11 mouse cellular contexts compared by ENCODE assay signal in the genomic region with DNA sequence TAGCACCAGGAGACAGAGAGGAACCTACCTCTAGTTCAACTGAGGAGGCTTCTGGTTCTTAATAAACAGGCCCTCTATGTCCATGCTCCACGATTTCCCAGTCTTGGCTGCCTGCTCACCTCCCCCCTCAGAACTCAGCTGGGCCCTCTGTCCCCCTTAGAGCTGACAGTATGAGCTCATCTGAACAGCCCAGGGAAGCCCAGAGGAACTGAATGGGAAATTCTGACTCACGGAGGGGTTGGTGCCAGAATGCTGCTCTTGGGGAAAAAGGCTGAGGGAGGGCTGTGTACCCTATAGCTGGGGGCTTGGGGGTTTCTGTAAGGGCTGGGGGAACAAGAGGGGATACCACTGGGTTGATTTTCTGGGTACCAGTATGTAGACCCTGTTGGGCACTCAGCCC.
A peak's percentile ranks its signal among the peaks of the same experiment; 100 is the strongest.
DNase-seq lines count a peak whose midpoint lies in the region; ATAC-seq and TF ChIP-seq lines count a peak whose summit lies in the region.
"Had no signal": no experiment of that assay in that cellular context is flagged by ENCODE, and none has a peak within 500 bp of the region (broad histone marks: within the 10 kb centered on the region; RNA-seq: fewer than 3 reads in every experiment).

No protein-coding gene starts in this region.

- H3K9me3 ChIP-seq in limb, embryonic 14.5 days (ENCODE audit: control insufficient read depth, low read length) = no peaks in the 10 kb centered on the region
- H3K9me3 ChIP-seq in limb, embryonic 10.5 days (replicated peaks) = no peaks in the 10 kb centered on the region
- H3K9me3 ChIP-seq in heart, embryonic 13.5 days = no peaks in the 10 kb centered on the region
- H3K9me3 ChIP-seq: liver, embryonic 15.5 days had no signal

- no peaks in the 10 kb centered on the region for H3K4me1 ChIP-seq in limb, embryonic 14.5 days (ENCODE audit: control insufficient read depth, insufficient read depth, low read length)
- H3K4me1 ChIP-seq in limb, embryonic 10.5 days = peaks cover 11% of the 10 kb centered on the region; the same call in 1 of the 2 replicates
- peaks cover 72% of the 10 kb centered on the region for H3K4me1 ChIP-seq in heart, embryonic 13.5 days
- H3K4me1 ChIP-seq: liver, embryonic 15.5 days had no signal

- peaks cover 8% of the 10 kb centered on the region for H3K36me3 ChIP-seq in limb, embryonic 14.5 days (ENCODE audit: control insufficient read depth, insufficient read depth, low read length)
- H3K36me3 ChIP-seq in limb, embryonic 10.5 days = peaks cover 46% of the 10 kb centered on the region
- H3K36me3 ChIP-seq in heart, embryonic 13.5 days = peaks cover 19% of the 10 kb centered on the region
- H3K36me3 ChIP-seq: liver, embryonic 15.5 days had no signal

- no peak overlapping the region for H3K4me2 ChIP-seq in limb, embryonic 14.5 days (replicated peaks; ENCODE audit: low read depth, low read length, severe bottlenecking)
- no peak overlapping the region for H3K4me2 ChIP-seq in heart, embryonic 13.5 days
- H3K4me2 ChIP-seq: hindbrain, embryonic 14.5 days; liver, embryonic 15.5 days had no signal

- H3K4me3 ChIP-seq in limb, embryonic 14.5 days (replicated peaks; ENCODE audit: low read length) = no peak overlapping the region
- no peak overlapping the region for H3K4me3 ChIP-seq in limb, embryonic 10.5 days
- no peak overlapping the region for H3K4me3 ChIP-seq in heart, embryonic 13.5 days
- H3K4me3 ChIP-seq: liver, embryonic 15.5 days had no signal

- no peak for ATAC-seq in limb, embryonic 14.5 days (ENCODE audit: low FRiP score, low read depth)
- no peak for ATAC-seq in heart, embryonic 13.5 days (ENCODE audit: extremely low read depth, insufficient number of reproducible peaks, low FRiP score, low TSS enrichment)

- H3K27ac ChIP-seq in limb, embryonic 14.5 days (replicated peaks; ENCODE audit: low read depth, low read length) = no peak overlapping the region
- no peak overlapping the region for H3K27ac ChIP-seq in limb, embryonic 10.5 days
- peak overlapping the region; percentile 70 for H3K27ac ChIP-seq in heart, embryonic 13.5 days (replicated peaks)
- H3K27ac ChIP-seq: hindbrain, embryonic 14.5 days; liver, embryonic 15.5 days had no signal

- H3K9ac ChIP-seq in limb, embryonic 14.5 days (ENCODE audit: low read depth, low read length, severe bottlenecking) = no peak overlapping the region
- H3K9ac ChIP-seq in heart, embryonic 13.5 days = peak overlapping the region; percentile 38
- H3K9ac ChIP-seq: hindbrain, embryonic 14.5 days; liver, embryonic 15.5 days had no signal

- 67% methylated on average over 2 of the region's 2 CpGs for WGBS in limb, embryonic 14.5 days
- 74% methylated on average over 2 of the region's 2 CpGs for WGBS in limb, embryonic 10.5 days
- 46% methylated on average over 2 of the region's 2 CpGs for WGBS in heart, embryonic 13.5 days

- DNase-seq in limb, embryonic 14.5 days (ENCODE audit: low spot score) = peak; percentile 41
- no peak for DNase-seq in limb, embryonic 10.5 days (ENCODE audit: low spot score)
- DNase-seq in adipocyte (ENCODE audit: low spot score) = peak; percentile 68
- peak; percentile 83 for DNase-seq in skeletal muscle tissue, adult 2 months (ENCODE audit: low read depth, low spot score)
- DNase-seq in kidney, postnatal 25 days = no peak
- no peak for DNase-seq in cerebellum, adult 11-12 months
- DNase-seq: adrenal gland, adult 2 months; thymus, adult 18-20 months had no signal

- H3K27me3 ChIP-seq in limb, embryonic 14.5 days (ENCODE audit: control insufficient read depth, insufficient read depth, low read length) = no peaks in the 10 kb centered on the region
- H3K27me3 ChIP-seq in limb, embryonic 10.5 days (ENCODE audit: low read depth, poor library complexity, severe bottlenecking) = no peaks in the 10 kb centered on the region
- H3K27me3 ChIP-seq in heart, embryonic 13.5 days (replicated peaks) = no peaks in the 10 kb centered on the region
- H3K27me3 ChIP-seq: liver, embryonic 15.5 days had no signal

- no peak for TF ChIP-seq POLR2A in limb, embryonic 14.5 days (IDR thresholded peaks at IDR 0.05; ENCODE audit: borderline replicate concordance, extremely low read depth, insufficient read depth, insufficient read length)

Comparison
In these comparisons a context has a peak if more than half of its experiments do, and no peak if none do; other contexts are left out.
1. DNase-seq: peak in limb, embryonic 14.5 days (single experiment), adipocyte (single experiment) and skeletal muscle tissue, adult 2 months (single experiment); none in limb, embryonic 10.5 days (single experiment), kidney, postnatal 25 days (0 of 2) and cerebellum, adult 11-12 months (single experiment).